Mouse (Mus musculus) urinary bladder, postnatal 4 days (tissue): ENCODE measurements around the gene Fam168a.

Experiments used
- DNase-seq, 2 experiments: peaks; one replicate each; pipeline ENCODE4 v3.0.0; 2021 to 2022; ENCODE audit warnings: low spot score in 2 of 2

The Fam168a gene

GRCm38 (mm10) chr7:100780192-100780591, 73.8 kb downstream of the Fam168a start:
- DNase-seq, result no peak

GRCm38 (mm10) chr7:100784650-100785049, 78.2 kb downstream of the Fam168a start:
- DNase-seq, result no peak

- DNase-seq, result no peak
Measured at GRCm38 (mm10) chr7:100785426-100785825, 79.0 kb downstream of the Fam168a start.

GRCm38 (mm10) chr7:100786078-100786477, 79.6 kb downstream of the Fam168a start:
- no peak for DNase-seq

- DNase-seq, result no peak
Measured at GRCm38 (mm10) chr7:100788291-100788690, 81.9 kb downstream of the Fam168a start.

- no peak for DNase-seq
Measured at GRCm38 (mm10) chr7:100798810-100799209, 92.4 kb downstream of the Fam168a start.

- no peak for DNase-seq
Measured at GRCm38 (mm10) chr7:100805391-100805790, 99.0 kb downstream of the Fam168a start.

GRCm38 (mm10) chr7:100811912-100812311, 105.5 kb downstream of the Fam168a start:
- DNase-seq, result no peak

GRCm38 (mm10) chr7:100812641-100813040, 106.2 kb downstream of the Fam168a start:
- DNase-seq, result no peak

GRCm38 (mm10) chr7:100815900-100816570, 109.6 kb downstream of the Fam168a start:
- DNase-seq, result no peak

GRCm38 (mm10) chr7:100816759-100817441, 110.5 kb downstream of the Fam168a start:
- no peak for DNase-seq

- DNase-seq, result no peak
Measured at GRCm38 (mm10) chr7:100817442-100817760, 111.0 kb downstream of the Fam168a start.

- DNase-seq, result no peak
Measured at GRCm38 (mm10) chr7:100818401-100819064, 112.1 kb downstream of the Fam168a start.

- no peak for DNase-seq
Measured at GRCm38 (mm10) chr7:100824661-100825060, 118.2 kb downstream of the Fam168a start.

GRCm38 (mm10) chr7:100828549-100828948, 122.1 kb downstream of the Fam168a start:
- no peak for DNase-seq

GRCm38 (mm10) chr7:100833859-100834258, 127.4 kb downstream of the Fam168a start:
- DNase-seq, result no peak

GRCm38 (mm10) chr7:100835168-100835567, 128.7 kb downstream of the Fam168a start:
- DNase-seq, result no peak

- DNase-seq, result no peak
Measured at GRCm38 (mm10) chr7:100835711-100836110, 129.3 kb downstream of the Fam168a start.

GRCm38 (mm10) chr7:100836657-100837056, 130.2 kb downstream of the Fam168a start:
- DNase-seq, result no peak

GRCm38 (mm10) chr7:100837701-100838100, 131.3 kb downstream of the Fam168a start:
- no peak for DNase-seq

GRCm38 (mm10) chr7:100839632-100840402, 133.4 kb downstream of the Fam168a start:
- DNase-seq, result no peak

GRCm38 (mm10) chr7:100840906-100841305, 134.5 kb downstream of the Fam168a start:
- no peak for DNase-seq
